Mouse (Mus musculus) lung, adult 10 weeks (tissue): ENCODE results near the gene Lhx6. TPM values are rescaled to one million over a fixed set of nuclear protein-coding genes. Genes with fewer than 3 reads are reported as not detected.

Source experiments
- polyA plus RNA-seq: library from polyadenylated mRNA; stranded (reverse); fragments of 350-450 nt; fragmentation: Illumina TruSeq; extraction: RNeasy Lipid Tissue Mini Kit (QIAGEN cat#74804); gene quantifications from one replicate; pipeline ENCODE4 v1.2.3, GENCODE M21; 2014; ENCODE audit warnings: low read depth, low replicate concordance; ENCODE audit not compliant: insufficient read depth

Gene Lhx6
- polyA plus RNA-seq, result 0.77 TPM

DNA sequence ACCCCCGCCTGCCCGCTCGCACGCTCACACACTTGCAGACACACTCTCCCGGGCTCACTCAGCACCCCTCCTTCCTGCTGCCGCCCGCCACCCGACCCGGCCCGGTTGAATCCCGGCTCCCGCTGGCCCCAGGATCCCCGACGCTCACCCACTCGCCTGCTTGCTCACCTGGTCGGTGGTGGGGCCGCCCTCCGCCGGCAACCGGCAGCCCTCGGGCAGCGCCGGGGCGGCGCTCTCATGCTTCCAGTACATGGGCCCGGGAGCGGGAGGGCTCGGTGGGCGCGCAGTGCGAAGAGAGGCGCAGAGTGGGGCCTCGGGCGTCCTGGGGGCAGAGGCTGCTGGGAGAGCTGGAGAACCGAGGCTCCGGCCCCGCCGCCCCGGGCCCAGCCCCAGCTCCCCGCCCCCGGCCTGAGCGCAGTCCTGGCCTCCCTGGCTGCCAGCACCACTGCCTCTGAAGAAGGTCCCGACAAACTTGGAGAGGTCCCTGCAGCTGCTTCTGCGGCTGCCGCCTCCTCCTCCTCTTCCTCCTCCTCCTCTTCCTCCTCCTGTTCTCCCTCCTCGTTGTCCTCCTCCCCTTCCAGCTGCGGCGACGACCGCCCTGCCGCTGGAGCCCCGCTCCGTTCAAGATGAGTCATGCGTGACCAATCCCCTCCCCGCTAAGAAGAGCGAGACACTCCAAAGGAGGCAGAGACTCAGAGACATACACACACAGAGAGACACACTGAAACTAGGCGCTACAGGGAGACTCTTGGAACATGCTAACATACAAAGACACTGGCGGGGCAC, at the start of gene Lhx6:
Gene Lhx6, minus strand, starts transcription at position 453 of the 786 bp plus-strand sequence.

DNA sequence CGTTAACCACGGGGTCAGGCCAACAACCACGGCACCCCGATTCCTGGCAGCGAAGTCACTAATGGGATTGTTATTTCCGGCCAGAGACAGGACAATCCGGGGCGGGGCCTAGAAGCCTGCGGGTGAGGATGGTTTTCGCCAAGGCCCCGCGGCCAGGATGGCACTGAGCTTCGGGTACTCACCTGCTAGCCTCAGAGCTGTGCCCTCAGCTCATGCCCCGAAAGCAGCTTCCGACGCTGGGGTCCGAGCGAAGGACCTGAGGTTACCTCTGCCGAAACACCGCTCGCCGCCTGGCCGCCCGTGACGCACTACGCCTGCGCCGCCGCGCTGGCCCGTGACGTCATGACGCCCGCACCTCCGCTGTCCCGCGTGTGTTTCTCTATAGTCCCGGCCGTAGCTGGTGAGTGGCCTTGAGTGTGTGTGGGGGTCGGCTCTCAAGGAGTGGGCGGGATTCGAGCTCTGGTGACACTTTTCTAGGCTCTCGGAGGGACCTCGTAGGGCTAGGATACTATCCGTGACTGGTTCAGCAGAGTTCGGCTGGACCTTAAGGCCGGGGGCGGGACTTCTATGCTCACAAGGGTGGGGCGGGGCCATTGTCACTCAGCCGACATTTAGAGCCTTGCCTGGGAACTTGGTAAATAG, 31.2 kb upstream of the Lhx6 start, which contains the start of the genes Mrrf and Rbm18:
Gene Mrrf, plus strand, starts transcription at position 90 of the 642 bp plus-strand sequence.
Gene Rbm18, minus strand, starts transcription at position 474 of the 642 bp plus-strand sequence.

GRCm38 (mm10) chr2:36048748-36049566, 56.3 kb downstream of the Lhx6 start, which contains the start of the genes Ndufa8 and Morn5:
Gene Ndufa8 (minus strand): TSS chr2:36049406.
Gene Morn5 (plus strand): TSS chr2:36049458.

Other genes starting within 250 kb of the Lhx6 start
- 0.70 TPM for gene Ttll11, start 125.5 kb downstream of the Lhx6 start, polyA plus RNA-seq
- 131 TPM for gene Ndufa8, start 56.0 kb downstream of the Lhx6 start, polyA plus RNA-seq
- gene Morn5, start 56.0 kb downstream of the Lhx6 start, polyA plus RNA-seq, result 7.8 TPM
- gene Mrrf, start 31.0 kb upstream of the Lhx6 start, polyA plus RNA-seq, result 12.9 TPM
- gene Rbm18, start 31.4 kb upstream of the Lhx6 start, polyA plus RNA-seq, result 26.6 TPM
- 25.0 TPM for gene Ptgs1, start 125.0 kb upstream of the Lhx6 start, polyA plus RNA-seq